Mouse (Mus musculus) C2C12 (cell line): ENCODE measurements at regions not wholly inside any gene's neighbourhood (a gene's known extent, or its start where the extent isn't known, plus 50 kb on each side); places are given as distances from the start of the nearest gene placed in this dataset.

Source experiments
- CEBPB ChIP-seq: IDR thresholded peaks from one replicate; pipeline ENCODE4 v1.6.1; 2011; ENCODE audit warnings: low read depth, mild to moderate bottlenecking, control low read depth, moderate library complexity
- CTCF ChIP-seq: IDR thresholded peaks from one replicate; pipeline ENCODE4 v1.5.1; 2011; ENCODE audit not compliant: control insufficient read depth, insufficient read depth, insufficient read length
- FOSL1 ChIP-seq: IDR thresholded peaks from one replicate; pipeline ENCODE4 v1.8.0; 2011; ENCODE audit warnings: mild to moderate bottlenecking, low read length; ENCODE audit not compliant: poor library complexity, insufficient read depth, severe bottlenecking
- MAX ChIP-seq: IDR thresholded peaks from one replicate; pipeline ENCODE4 v1.6.1; 2011; ENCODE audit warnings: mild to moderate bottlenecking, control low read depth

GRCm38 (mm10) chr1:91701475-91701874 is 99.8 kb upstream of the Twist2 start:
- TF ChIP-seq CEBPB: no peak
- TF ChIP-seq CTCF: no peak
- no peak for TF ChIP-seq MAX
- TF ChIP-seq FOSL1: no peak
